Mouse (Mus musculus): ENCODE measurements around the gene Ssc4d.

Ssc4d gene

DNA sequence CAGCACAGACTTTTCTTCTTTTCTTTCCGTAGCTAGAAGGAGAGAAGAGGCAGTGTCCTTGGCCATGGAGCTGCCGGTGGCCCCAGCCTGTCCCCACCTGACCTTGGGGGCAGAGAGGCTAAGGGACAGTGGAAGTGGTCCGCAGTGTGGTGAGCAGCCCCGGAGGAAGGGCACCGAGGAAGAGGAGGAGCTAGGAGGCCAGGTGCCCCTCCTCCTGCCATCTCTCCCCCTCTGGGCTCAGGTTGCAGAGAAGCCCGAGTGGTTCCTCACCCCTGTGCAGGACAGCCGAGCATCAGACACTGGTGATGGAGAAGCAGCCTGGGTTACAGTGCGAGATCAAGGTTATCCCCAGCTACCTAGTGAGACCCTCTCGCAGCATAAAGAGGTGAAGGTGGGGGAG is at the start of gene Ssc4d:
Gene Ssc4d, minus strand, starts transcription at position 167 of the 400 bp plus-strand sequence.
- DNase-seq, result no peak

GRCm38 (mm10) chr5:136019907-136020306 is 45.6 kb upstream of the Ssc4d start:
- peak in 1 of 2 experiments; percentile 39 for DNase-seq

GRCm38 (mm10) chr5:136018726-136019125 is 44.4 kb upstream of the Ssc4d start:
- DNase-seq, result no peak

DNA sequence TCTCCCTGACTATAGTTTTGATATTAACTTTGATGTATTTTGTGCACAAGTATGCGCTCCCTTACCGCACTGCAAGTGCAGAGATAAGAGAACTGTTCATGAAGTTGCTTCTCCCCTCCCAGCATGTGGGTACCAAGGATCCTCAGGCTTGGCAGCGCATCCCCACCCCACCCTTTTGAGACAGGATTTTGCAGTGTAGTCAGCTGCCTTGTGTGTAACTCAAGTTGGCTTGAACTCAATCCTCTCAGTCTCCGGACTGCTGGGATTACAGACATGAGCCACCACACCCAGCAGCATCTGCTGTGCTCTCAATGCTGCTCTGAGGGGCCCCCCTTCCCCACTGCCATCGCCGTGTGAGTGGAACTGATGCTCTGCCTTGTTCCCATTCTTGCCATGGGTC is 42.9 kb upstream of the Ssc4d start:
- DNase-seq, result no peak

- DNase-seq, result peak in 1 of 2 experiments; percentile 27
Observed at GRCm38 (mm10) chr5:136016014-136016876, 41.9 kb upstream of the Ssc4d start.

DNA sequence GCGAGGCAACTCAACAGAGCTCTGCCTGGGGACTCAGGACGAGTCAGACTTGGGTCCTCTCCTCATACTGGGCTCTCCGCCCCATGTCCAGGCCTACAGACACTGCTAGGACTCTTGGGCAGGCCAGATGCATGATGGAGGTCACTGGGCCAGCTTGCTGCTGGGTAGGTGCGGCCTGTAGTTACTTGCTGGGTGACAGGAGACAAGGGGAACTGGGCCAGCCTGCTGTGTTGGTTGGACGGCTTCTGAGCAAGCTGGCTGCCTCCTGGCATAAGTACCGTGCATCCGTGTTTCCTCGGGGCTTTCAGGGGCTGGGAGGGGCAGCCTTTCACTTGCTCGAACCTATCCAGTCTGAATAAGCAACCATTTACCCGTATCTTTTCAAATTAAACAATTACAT is 41.3 kb upstream of the Ssc4d start:
- DNase-seq, result no peak

DNA sequence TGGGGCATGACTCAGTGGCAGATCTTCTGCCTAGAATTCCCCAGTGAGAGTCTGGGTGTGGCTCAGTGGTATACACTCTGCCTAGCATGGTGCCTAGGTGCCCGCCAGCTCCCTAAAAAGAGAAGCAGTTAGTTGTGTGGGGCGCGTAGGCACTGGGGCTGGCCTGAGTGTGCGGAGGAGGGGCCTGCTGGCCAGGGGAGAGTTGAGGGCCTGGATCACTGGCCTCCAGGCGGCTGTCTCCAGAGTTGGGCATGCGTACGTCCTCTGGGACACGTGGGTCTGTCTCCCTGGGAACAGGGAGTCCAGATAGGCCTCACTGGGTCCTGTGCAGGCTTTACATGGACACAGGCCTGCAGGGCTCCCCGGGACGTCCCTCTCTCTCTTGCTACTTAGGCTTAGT is 40.5 kb upstream of the Ssc4d start:
- DNase-seq, result no peak

DNA sequence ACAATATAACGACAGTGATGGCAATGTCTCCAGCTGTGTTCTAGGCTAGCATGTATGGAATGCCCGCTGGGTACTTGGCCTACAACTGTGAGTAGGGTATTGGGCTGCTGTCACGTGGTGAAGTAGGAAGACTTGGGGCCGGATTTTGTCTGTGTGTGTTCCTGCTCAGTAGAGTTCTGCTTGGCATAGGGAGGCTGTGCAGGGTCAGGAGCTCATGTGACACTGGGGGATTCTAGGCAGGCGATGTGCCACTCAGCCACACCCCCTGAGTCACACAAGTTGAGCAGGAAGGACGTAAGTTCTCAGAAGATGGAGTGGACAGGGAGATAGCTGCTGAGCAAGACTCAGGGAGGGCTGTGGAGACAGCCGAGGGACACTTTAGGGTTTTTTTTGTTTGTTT is 33.4 kb upstream of the Ssc4d start:
- DNase-seq, result no peak

- no peak for DNase-seq
Observed at GRCm38 (mm10) chr5:136004537-136004936, 30.2 kb upstream of the Ssc4d start.

DNA sequence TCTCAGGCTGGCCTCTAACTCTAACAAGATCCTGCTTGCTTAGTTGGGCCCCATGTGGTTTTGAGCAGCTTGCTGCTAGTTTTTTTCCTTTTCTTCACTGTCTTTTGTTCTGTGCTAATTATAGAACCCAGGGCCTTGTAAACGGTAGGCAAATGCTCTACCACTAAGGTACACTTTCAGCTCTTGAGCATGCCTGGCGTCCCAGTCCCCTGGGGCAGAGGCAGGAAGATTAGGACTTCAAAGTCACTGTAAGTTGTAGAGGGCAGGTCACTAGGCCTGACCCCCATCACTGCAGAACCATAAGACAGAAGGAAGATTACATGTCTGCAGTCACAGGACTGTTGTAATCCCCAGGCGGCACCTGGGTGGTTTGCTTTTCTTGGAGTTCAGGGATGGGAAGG is 28.4 kb upstream of the Ssc4d start:
- no peak for DNase-seq

DNA sequence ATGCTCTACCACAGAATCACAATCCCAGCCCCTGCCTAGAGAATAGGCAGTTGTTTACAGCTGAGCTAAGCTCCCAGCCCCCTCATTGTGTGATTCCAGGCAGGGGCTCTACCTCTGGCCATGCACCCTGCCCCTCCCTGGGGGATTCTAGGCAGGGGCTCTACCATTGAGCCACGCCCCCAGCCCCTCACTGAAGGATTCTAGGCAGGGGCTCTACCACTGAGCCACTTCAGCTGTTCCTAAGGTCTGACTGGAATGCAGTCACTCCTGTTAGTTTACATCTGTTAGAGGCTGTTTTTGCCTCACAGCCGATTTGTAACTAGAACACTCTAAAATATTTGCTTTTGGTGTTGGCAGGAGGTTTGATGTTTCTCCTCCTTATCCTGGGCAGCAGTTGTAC is 28.0 kb upstream of the Ssc4d start:
- DNase-seq, result no peak

DNA sequence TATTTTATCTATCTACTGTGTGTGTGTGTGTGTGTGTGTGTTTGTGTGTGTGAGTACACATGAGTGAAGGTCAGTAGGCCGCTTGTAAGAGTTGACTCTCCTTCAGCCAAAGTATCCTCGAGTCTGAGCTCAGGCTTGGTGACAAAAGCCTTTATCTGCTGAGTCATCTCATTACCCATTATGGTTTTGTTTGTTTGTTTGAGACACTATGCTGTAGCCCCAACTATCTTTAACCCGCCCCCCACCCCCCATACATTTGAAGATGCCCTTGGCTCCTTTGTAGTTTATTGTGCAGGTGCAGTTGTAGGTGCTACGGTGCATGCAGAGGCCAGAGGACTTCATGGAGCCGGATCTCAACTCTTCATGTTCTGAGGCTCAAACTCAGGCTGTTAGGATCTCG is 26.9 kb upstream of the Ssc4d start:
- DNase-seq, result no peak

GRCm38 (mm10) chr5:135996162-135996561 is 21.8 kb upstream of the Ssc4d start:
- no peak for DNase-seq

DNA sequence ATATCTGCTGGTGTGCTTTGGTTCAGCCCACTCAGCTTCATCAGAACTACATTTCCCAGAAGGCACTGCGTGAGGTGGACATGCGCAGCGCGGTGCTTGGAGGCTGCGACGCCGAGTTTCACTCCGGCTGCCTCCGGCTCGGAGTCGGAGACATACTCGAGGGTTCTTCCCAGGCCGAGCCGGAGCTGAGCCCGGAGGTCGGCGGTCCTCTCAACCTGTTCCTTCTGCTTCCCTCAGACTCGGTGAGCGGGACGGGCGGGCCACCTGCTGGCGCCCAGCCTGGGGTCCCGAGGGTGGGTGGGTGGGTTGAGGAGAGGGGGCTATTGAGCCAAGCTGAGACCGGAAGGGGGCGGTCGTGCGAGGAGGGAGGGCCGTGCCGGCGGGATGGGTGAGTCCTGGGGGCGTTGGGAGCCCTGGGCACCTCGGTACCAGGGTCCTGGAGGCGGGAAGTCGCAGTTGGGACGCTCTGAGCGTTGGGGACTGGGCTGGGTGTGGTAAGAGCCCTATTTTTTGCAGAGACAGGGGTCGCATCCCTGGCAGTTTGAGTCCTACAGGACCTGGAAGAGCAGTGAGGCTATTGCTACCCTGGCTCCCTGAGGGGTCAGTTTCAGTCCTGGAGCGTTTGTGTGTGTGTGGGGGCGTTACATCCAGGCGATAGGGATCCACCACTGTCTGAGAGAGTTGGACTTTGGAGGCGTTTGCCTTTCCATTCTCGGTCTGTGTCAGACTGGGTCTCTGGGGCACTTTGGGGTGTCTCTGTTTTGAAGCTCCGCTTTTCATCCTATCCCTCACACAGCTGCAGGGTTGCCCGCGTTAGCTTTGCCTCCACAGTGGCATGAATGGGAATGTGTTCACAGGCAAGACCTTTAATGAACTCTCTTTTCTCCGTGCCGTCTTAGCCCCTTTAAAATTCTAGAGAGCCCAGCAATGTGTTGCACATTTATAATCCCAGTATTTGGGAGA is 20.7 kb upstream of the Ssc4d start, which contains the start of gene Dtx2:
Gene Dtx2, plus strand, starts transcription at position 76 of the 963 bp plus-strand sequence.
- DNase-seq, result peak; percentile 91 to 93

- DNase-seq, result no peak
Observed at GRCm38 (mm10) chr5:135994335-135994724, 20.0 kb upstream of the Ssc4d start.

- DNase-seq, result no peak
Observed at GRCm38 (mm10) chr5:135993381-135993965, 19.1 kb upstream of the Ssc4d start.

DNA sequence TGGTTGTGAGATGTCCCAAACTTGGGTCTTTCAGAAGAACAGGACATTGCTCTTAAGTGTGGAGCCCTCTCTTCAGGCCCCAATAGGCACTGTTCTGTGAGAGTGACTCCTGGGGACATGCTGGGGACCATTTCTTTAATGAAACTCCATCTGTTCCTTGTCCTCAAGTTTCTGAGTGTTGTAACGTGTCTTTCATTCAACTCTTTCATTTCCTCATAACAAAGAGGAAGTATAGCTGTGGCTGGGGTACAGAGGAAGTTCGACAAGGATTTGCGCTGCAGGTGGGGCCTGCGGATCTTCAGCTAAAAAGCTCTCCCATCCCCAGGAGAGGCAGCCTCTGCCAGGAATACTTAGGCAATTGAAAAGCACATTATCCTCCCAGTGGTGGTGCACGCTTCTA is 16.3 kb upstream of the Ssc4d start:
- no peak for DNase-seq

DNA sequence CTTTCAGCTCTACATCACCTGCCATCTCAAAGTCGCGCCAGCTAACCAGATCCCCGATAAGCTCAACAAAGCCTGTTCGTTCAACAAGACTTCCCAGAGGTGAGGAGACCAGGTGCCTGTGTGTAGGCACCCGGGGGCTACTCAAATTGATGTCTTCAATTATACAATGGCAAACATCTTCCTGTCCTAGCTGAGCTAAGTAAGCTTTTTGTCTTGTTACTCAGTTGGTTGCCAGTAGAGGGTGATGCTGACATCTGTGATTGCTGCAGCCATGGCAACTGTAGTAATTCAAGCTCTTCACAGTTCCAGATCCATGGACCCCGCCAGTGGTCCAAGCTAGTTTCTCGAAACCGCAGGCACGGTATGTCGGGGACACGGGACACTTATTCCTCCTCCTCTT is 12.9 kb upstream of the Ssc4d start:
- no peak for DNase-seq

DNA sequence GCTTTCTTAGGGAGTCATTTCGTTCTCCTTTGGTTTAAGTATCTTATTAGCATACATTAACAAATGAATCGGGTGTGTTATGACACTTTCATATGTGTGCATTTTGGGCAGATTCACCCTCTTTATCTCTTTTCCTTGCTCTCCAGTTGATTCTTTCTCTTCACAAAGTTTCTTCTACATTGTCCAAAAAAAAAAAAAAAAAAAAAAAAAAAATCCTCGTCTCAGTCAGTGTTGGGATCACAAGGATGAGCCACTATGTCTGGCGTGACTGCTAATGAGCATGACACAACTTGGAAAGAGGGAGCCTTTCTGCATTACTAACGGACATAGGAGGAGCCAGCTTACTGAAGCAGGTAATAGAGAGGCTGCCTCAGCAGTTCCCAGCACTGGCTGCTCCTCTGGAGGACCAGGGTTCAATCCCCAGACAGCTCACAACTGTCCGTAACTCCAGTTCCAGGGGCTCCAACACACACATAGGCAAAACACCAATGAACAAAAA is 10.3 kb upstream of the Ssc4d start:
- no peak for DNase-seq

- DNase-seq, result peak; percentile 56 to 73
Observed at GRCm38 (mm10) chr5:135982398-135982797, 8.1 kb upstream of the Ssc4d start.

DNA sequence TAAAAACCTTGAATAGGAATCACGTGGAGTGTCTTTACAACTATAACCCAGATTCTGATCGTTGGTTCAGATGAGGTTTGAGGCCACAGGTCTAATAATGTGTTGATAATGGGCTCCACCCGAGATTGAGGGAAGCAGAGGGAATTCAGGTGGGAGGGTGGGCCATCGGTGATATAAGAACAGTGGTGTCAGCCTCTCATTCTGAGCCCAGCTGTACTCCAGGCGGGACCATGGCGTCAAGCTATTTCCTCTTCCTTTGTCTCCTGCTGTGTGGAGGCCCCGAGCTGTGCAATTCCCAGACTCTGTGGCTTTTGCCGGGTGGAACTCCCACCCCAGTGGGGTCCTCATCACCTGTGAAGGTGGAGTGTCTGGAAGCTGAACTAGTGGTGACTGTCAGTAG is 5.6 kb upstream of the Ssc4d start, which contains the start of gene Zp3:
Gene Zp3, plus strand, starts transcription at position 196 of the 400 bp plus-strand sequence.
- DNase-seq, result no peak

GRCm38 (mm10) chr5:135979381-135979780 is 5.0 kb upstream of the Ssc4d start:
- no peak for DNase-seq
